Mouse (Mus musculus) CH12F3 (cell line): ENCODE measurements around the gene Prr19.

Experiments used
- in situ Hi-C: fragments of 300-500 bp; cut with MboI; formaldehyde crosslinking; loops from 2 replicates; pipeline ENCODE4 v1.14.3; 2020; ENCODE audit warnings: low sequenced_read_pairs

The Prr19 gene

GRCm38 (mm10) chr7:25274996-25275395 is 26.2 kb upstream of the Prr19 start:
- in situ Hi-C loops = loop anchor here (5.0 kb wide), 1 partner anchor 33 kb away; no protein-coding TSS in a partner anchor

- in situ Hi-C loops = loop anchor here (5.0 kb wide), 1 partner anchor 33 kb away; no protein-coding TSS in a partner anchor
Observed at GRCm38 (mm10) chr7:25275555-25276298, 25.5 kb upstream of the Prr19 start.

GRCm38 (mm10) chr7:25277405-25277804 is 23.8 kb upstream of the Prr19 start:
- in situ Hi-C loops = loop anchor here (5.0 kb wide), 1 partner anchor 35 kb away; no protein-coding TSS in a partner anchor

GRCm38 (mm10) chr7:25277998-25278340 is 23.2 kb upstream of the Prr19 start:
- in situ Hi-C loops = loop anchor here (5.0 kb wide), 1 partner anchor 36 kb away; no protein-coding TSS in a partner anchor

GRCm38 (mm10) chr7:25278341-25279075 is 22.7 kb upstream of the Prr19 start:
- in situ Hi-C loops = loop anchor here (5.0 kb wide), 1 partner anchor 36 kb away; no protein-coding TSS in a partner anchor

GRCm38 (mm10) chr7:25279076-25279860 is 21.9 kb upstream of the Prr19 start:
- in situ Hi-C loops = loop anchor here (5.0 kb wide), 1 partner anchor 37 kb away; no protein-coding TSS in a partner anchor

- in situ Hi-C loops = loop anchor here (5.0 kb wide), 1 partner anchor 38 kb away; no protein-coding TSS in a partner anchor
Observed at GRCm38 (mm10) chr7:25279861-25280791, 21.1 kb upstream of the Prr19 start.

GRCm38 (mm10) chr7:25281166-25281733 is 20.0 kb upstream of the Prr19 start:
- in situ Hi-C loops = no loop called here

GRCm38 (mm10) chr7:25281734-25282601 is 19.2 kb upstream of the Prr19 start:
- in situ Hi-C loops = no loop called here

- in situ Hi-C loops = no loop called here
Observed at GRCm38 (mm10) chr7:25282731-25283211, 18.4 kb upstream of the Prr19 start.

- in situ Hi-C loops = no loop called here
Observed at GRCm38 (mm10) chr7:25283637-25284036, 17.6 kb upstream of the Prr19 start.

- in situ Hi-C loops = no loop called here
Observed at GRCm38 (mm10) chr7:25284171-25284570, 17.0 kb upstream of the Prr19 start.

GRCm38 (mm10) chr7:25284766-25285165 is 16.4 kb upstream of the Prr19 start:
- in situ Hi-C loops = no loop called here

GRCm38 (mm10) chr7:25285511-25286238 is 15.5 kb upstream of the Prr19 start:
- in situ Hi-C loops = no loop called here

- in situ Hi-C loops = no loop called here
Observed at GRCm38 (mm10) chr7:25286989-25287388, 14.2 kb upstream of the Prr19 start.

- in situ Hi-C loops = no loop called here
Observed at GRCm38 (mm10) chr7:25288011-25288410, 13.2 kb upstream of the Prr19 start.

GRCm38 (mm10) chr7:25288721-25289120 is 12.5 kb upstream of the Prr19 start:
- in situ Hi-C loops = no loop called here

GRCm38 (mm10) chr7:25289925-25290324 is 11.3 kb upstream of the Prr19 start:
- in situ Hi-C loops = no loop called here
